In the genomic region with DNA sequence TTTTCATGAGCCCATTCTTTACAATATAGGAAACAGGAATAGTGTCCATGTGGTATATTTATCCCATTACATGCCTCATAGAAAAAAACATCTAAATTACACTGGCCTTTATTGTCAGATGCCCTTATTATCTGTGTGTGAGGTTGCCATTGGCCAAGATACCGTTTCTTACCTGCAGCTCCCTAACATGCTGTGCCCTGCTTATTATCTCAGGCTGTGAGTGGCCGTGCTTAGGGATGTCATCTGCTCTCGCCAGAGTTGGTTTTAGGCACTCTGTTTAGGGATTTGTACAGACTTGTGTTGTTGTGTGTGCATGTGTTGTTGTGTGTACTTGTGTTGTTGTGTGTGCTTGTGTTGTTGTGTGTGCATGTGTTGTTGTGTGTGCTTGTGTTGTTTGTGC, we compare ENCODE assay signal across 15 mouse cellular contexts.
"Had no signal": no experiment of that assay in that cellular context is flagged by ENCODE, and none has a peak within 500 bp of the region (broad histone marks: within the 10 kb centered on the region; RNA-seq: fewer than 3 reads in every experiment).

No protein-coding gene starts in this region.

- H3K9me3 ChIP-seq: lung, embryonic 15.5 days had no signal

- H3K27me3 ChIP-seq: limb, embryonic 12.5 days; liver, embryonic 13.5 days; lung, embryonic 15.5 days; megakaryocyte, embryonic 14.5 days; midbrain, embryonic 12.5 days; neural tube, embryonic 12.5 days had no signal

- DNase-seq: kidney, postnatal 10 days; kidney, postnatal 4 days; liver; liver, embryonic 13.5 days; liver, postnatal 0 days; lung, postnatal 14 days; thymus, adult 2 months; thymus, postnatal 25 days had no signal

- H3K36me3 ChIP-seq: limb, embryonic 12.5 days; lung, embryonic 15.5 days; midbrain, embryonic 12.5 days; neural tube, embryonic 12.5 days had no signal

- H3K4me1 ChIP-seq: limb, embryonic 12.5 days; liver, embryonic 13.5 days; lung, embryonic 15.5 days had no signal

- H3K4me2 ChIP-seq: limb, embryonic 12.5 days; liver, embryonic 13.5 days; lung, embryonic 15.5 days; midbrain, embryonic 12.5 days; neural tube, embryonic 12.5 days had no signal

- H3K4me3 ChIP-seq: limb, embryonic 12.5 days; liver, embryonic 13.5 days; lung, embryonic 15.5 days; megakaryocyte, embryonic 14.5 days; midbrain, embryonic 12.5 days; neural tube, embryonic 12.5 days had no signal

- ATAC-seq: liver, postnatal 0 days had no signal

- H3K9ac ChIP-seq: limb, embryonic 12.5 days; liver, embryonic 13.5 days; liver, postnatal 0 days; lung, embryonic 15.5 days; midbrain, embryonic 12.5 days; neural tube, embryonic 12.5 days had no signal

- H3K27ac ChIP-seq: limb, embryonic 12.5 days; liver, embryonic 13.5 days; lung, embryonic 15.5 days; macrophage; midbrain, embryonic 12.5 days; neural tube, embryonic 12.5 days; stomach, postnatal 0 days had no signal
